ENCODE assay signal across 9 mouse cellular contexts in genomic region chr15:6874601-6875019, GRCm38 (mm10). TPM values are rescaled to one million over a fixed set of nuclear protein-coding genes. Genes with fewer than 3 reads are reported as not detected.
A peak's percentile ranks its signal among the peaks of the same experiment; 100 is the strongest.
DNase-seq lines count a peak whose midpoint lies in the region; ATAC-seq and TF ChIP-seq lines count a peak whose summit lies in the region.
"Had no signal": no experiment of that assay in that cellular context is flagged by ENCODE, and none has a peak within 500 bp of the region (broad histone marks: within the 10 kb centered on the region; RNA-seq: fewer than 3 reads in every experiment).

Gene Osmr, minus strand, starts transcription at chr15:6874969.

- no peaks in the 10 kb centered on the region for H3K4me1 ChIP-seq in thymus, adult 2 months (replicated peaks; ENCODE audit: control insufficient read depth, insufficient read depth, low read length)
- peaks cover 5% of the 10 kb centered on the region; the same call in 1 of the 2 replicates for H3K4me1 ChIP-seq in forebrain, embryonic 14.5 days (ENCODE audit: control insufficient read depth, insufficient read depth, low read length)
- 0 out of 2 replicates have a peak, but pooled peaks cover 2% of the 10 kb centered on the region for H3K4me1 ChIP-seq in limb, embryonic 11.5 days (ENCODE audit: control insufficient read depth, insufficient read depth, low read length)
- peaks cover 11% of the 10 kb centered on the region for H3K4me1 ChIP-seq in neural tube, embryonic 12.5 days

- 12% methylated on average over 16 of the region's 16 CpGs for WGBS in thymus, adult 2 months
- 6% methylated on average over 16 of the region's 16 CpGs for WGBS in forebrain, embryonic 14.5 days
- WGBS in limb, embryonic 11.5 days: 6% methylated on average over 16 of the region's 16 CpGs
- 8% methylated on average over 16 of the region's 16 CpGs for WGBS in neural tube, embryonic 12.5 days

- no peak for TF ChIP-seq POLR2A in thymus, adult 2 months (IDR thresholded peaks at IDR 0.05; ENCODE audit: control insufficient read depth, extremely low read depth, insufficient read depth, low read length, poor library complexity)

- no peaks in the 10 kb centered on the region for H3K36me3 ChIP-seq in thymus, adult 2 months (ENCODE audit: control insufficient read depth, insufficient read depth, low read length)
- H3K36me3 ChIP-seq in forebrain, embryonic 14.5 days (ENCODE audit: control insufficient read depth, insufficient read depth, low read length): no peaks in the 10 kb centered on the region
- H3K36me3 ChIP-seq in limb, embryonic 11.5 days (ENCODE audit: control insufficient read depth, insufficient read depth, low read length): no peaks in the 10 kb centered on the region
- no peaks in the 10 kb centered on the region for H3K36me3 ChIP-seq in neural tube, embryonic 12.5 days

- peak within 1 kb of the TSS; percentile 34 for H3K4me3 ChIP-seq in thymus, adult 2 months (ENCODE audit: control insufficient read depth, insufficient read depth, low read length)
- H3K4me3 ChIP-seq in forebrain, embryonic 14.5 days (ENCODE audit: low read depth, low read length): peak within 1 kb of the TSS; percentile 34
- H3K4me3 ChIP-seq in limb, embryonic 11.5 days (ENCODE audit: low read depth, low read length): peak within 1 kb of the TSS; percentile 43
- H3K4me3 ChIP-seq in neural tube, embryonic 12.5 days: peak within 1 kb of the TSS; percentile 38
- H3K4me3 ChIP-seq: erythroblast, embryonic 14.5 days had no signal

- peaks cover 10% of the 10 kb centered on the region; the same call in 1 of the 2 replicates for H3K27me3 ChIP-seq in thymus, adult 2 months (ENCODE audit: control insufficient read depth, insufficient read depth, low read length)
- H3K27me3 ChIP-seq in forebrain, embryonic 14.5 days (replicated peaks; ENCODE audit: control insufficient read depth, insufficient read depth, low read length): peaks cover 29% of the 10 kb centered on the region
- peaks cover 15% of the 10 kb centered on the region for H3K27me3 ChIP-seq in limb, embryonic 11.5 days (ENCODE audit: control insufficient read depth, insufficient read depth, low read length)
- peaks cover 23% of the 10 kb centered on the region for H3K27me3 ChIP-seq in neural tube, embryonic 12.5 days (replicated peaks)

- peak within 1 kb of the TSS; percentile 59 for H3K4me2 ChIP-seq in forebrain, embryonic 14.5 days (ENCODE audit: low read length)
- H3K4me2 ChIP-seq in limb, embryonic 11.5 days (ENCODE audit: low read depth, severe bottlenecking): peak within 1 kb of the TSS; percentile 88
- peak within 1 kb of the TSS; percentile 90 for H3K4me2 ChIP-seq in neural tube, embryonic 12.5 days (replicated peaks)

- H3K9me3 ChIP-seq in forebrain, embryonic 14.5 days (replicated peaks; ENCODE audit: control insufficient read depth, low read length): no peaks in the 10 kb centered on the region
- no peaks in the 10 kb centered on the region for H3K9me3 ChIP-seq in limb, embryonic 11.5 days (ENCODE audit: control insufficient read depth, low read length)
- H3K9me3 ChIP-seq in neural tube, embryonic 12.5 days: no peaks in the 10 kb centered on the region

- H3K27ac ChIP-seq in thymus, adult 2 months (ENCODE audit: control insufficient read depth, insufficient read depth, low read length): no peak within 1 kb of the TSS
- no peak within 1 kb of the TSS for H3K27ac ChIP-seq in forebrain, embryonic 14.5 days (ENCODE audit: low read depth, low read length)
- no peak within 1 kb of the TSS for H3K27ac ChIP-seq in limb, embryonic 11.5 days (replicated peaks; ENCODE audit: low read depth, low read length)
- H3K27ac ChIP-seq in neural tube, embryonic 12.5 days: no peak within 1 kb of the TSS

- no peak for TF ChIP-seq CTCF in thymus, adult 2 months (IDR thresholded peaks at IDR 0.05; ENCODE audit: borderline replicate concordance, control insufficient read depth, extremely low read depth, insufficient read depth, low read length, poor library complexity)

- ATAC-seq in forebrain, embryonic 14.5 days: no peak
- ATAC-seq in limb, embryonic 11.5 days (ENCODE audit: insufficient number of reproducible peaks, low FRiP score, low TSS enrichment, low read depth): 0 out of 2 replicates have a peak, but pooled peaks have one; percentile 13
- 0 out of 2 replicates have a peak, but pooled peaks have one; percentile 55 for ATAC-seq in neural tube, embryonic 12.5 days (ENCODE audit: low FRiP score, low read depth)
- no peak for ATAC-seq in activated CD4-positive, CD25-positive, alpha-beta regulatory T cell, adult 4 months
- no peak for ATAC-seq in frontal cortex, adult (ENCODE audit: low TSS enrichment)

- H3K9ac ChIP-seq in forebrain, embryonic 14.5 days (ENCODE audit: low read length): peak within 1 kb of the TSS; percentile 40
- H3K9ac ChIP-seq in limb, embryonic 11.5 days (ENCODE audit: low read length): peak within 1 kb of the TSS; percentile 47
- H3K9ac ChIP-seq in neural tube, embryonic 12.5 days: peak within 1 kb of the TSS; percentile 53

- no peak for DNase-seq in thymus, adult 2 months
- DNase-seq in thymus, postnatal 0 days (ENCODE audit: low spot score): no peak
- DNase-seq in forebrain, embryonic 14.5 days (ENCODE audit: low spot score): peak; percentile 2
- no peak for DNase-seq in limb, embryonic 11.5 days (ENCODE audit: low spot score)
- no peak for DNase-seq in thymus, adult 18-20 months

RNA-seq across cellular contexts. Expression of gene Osmr, which starts in this region (rescaled TPM):
- polyA plus RNA-seq in thymus, adult 2 months (2012; rRNA removed): 4.3 and 5.2 TPM in 2 replicates
- polyA plus RNA-seq in thymus, postnatal 0 days (2015; fragmentation: Nextera tagmentation; extraction: Ambion mirVana): 5.4 and 6.0 TPM in 2 replicates
- polyA plus RNA-seq in forebrain, embryonic 14.5 days (2014; fragmentation: Nextera tagmentation; extraction: Ambion mirVana): 1.5 and 2.0 TPM in 2 replicates
- polyA plus RNA-seq in limb, embryonic 11.5 days (2014; fragmentation: Nextera tagmentation; extraction: Ambion mirVana): 0.72 and 0.78 TPM in 2 replicates
- 0.54 and 0.66 TPM in 2 replicates for polyA plus RNA-seq in neural tube, embryonic 12.5 days (2016; fragmentation: Nextera tagmentation; extraction: Ambion mirVana)
- polyA plus RNA-seq in activated CD4-positive, CD25-positive, alpha-beta regulatory T cell, adult 4 months (2017; shearing (Covaris generic)): under 1 TPM; 0.05 to 0.19 TPM
- polyA plus RNA-seq: erythroblast, embryonic 14.5 days had no signal

Comparison
In these comparisons a context has a peak if more than half of its experiments do, and no peak if none do; other contexts are left out.
1. Peak in ATAC-seq, H3K4me3 ChIP-seq, H3K9ac ChIP-seq and H3K4me2 ChIP-seq in limb, embryonic 11.5 days; RNA of the gene not detected or under 1 TPM.
2. Peak in ATAC-seq, H3K4me3 ChIP-seq, H3K9ac ChIP-seq and H3K4me2 ChIP-seq in neural tube, embryonic 12.5 days; RNA of the gene not detected or under 1 TPM.